Mouse (Mus musculus) left cerebral cortex, postnatal 36 days (tissue): ENCODE data around the gene Tdrd12. TPM values are rescaled to one million over a fixed set of nuclear protein-coding genes. Genes with fewer than 3 reads are reported as not detected.

ENCODE experiments used
- DNase-seq, 2 experiments: peaks; one replicate each; pipeline ENCODE4 v3.0.0; 2021 to 2022; ENCODE audit warnings: low spot score in 2 of 2, mixed read lengths in 1 of 2
- intact Hi-C: fragments of 180-260 bp; cut with DNase I; formaldehyde crosslinking; loops from one replicate; pipeline ENCODE4 v1.15.1; 2025
- total RNA-seq, 2 experiments: library from RNA; stranded (reverse); gene quantifications; 2 replicates each; pipeline ENCODE4 v1.2.3; 2021

The Tdrd12 gene
- total RNA-seq, 2 experiments from 2014 or later, result 0.29 to 0.94 TPM

- no peak for DNase-seq
- intact Hi-C loops, result no loop called here
These were observed 69.7 kb downstream of the Tdrd12 start for GRCm38 (mm10) chr7:35467856-35468255.

GRCm38 (mm10) chr7:35465027-35465426 lies 72.5 kb downstream of the Tdrd12 start:
- DNase-seq, result no peak
- intact Hi-C loops, result no loop called here

DNA sequence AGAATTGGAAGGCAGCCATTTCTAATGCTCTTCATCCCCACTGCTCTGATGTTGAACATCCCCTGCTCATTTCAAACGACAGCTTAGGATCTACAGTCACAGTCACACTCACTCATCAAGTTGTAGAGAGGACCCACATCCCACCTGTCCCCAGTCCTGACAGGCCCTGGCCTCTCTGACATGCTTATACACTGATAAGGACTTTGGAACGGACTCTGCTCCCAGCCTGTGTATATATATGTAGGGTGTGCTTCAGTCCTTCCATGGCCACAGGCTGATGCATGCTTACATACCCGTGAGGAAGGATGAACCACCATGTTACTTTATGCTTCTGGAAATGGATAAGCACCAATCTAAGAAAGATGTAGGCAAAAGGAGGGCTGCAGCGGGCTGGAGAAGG lies 76.6 kb downstream of the Tdrd12 start:
- no peak for DNase-seq
- intact Hi-C loops, result no loop called here

DNA sequence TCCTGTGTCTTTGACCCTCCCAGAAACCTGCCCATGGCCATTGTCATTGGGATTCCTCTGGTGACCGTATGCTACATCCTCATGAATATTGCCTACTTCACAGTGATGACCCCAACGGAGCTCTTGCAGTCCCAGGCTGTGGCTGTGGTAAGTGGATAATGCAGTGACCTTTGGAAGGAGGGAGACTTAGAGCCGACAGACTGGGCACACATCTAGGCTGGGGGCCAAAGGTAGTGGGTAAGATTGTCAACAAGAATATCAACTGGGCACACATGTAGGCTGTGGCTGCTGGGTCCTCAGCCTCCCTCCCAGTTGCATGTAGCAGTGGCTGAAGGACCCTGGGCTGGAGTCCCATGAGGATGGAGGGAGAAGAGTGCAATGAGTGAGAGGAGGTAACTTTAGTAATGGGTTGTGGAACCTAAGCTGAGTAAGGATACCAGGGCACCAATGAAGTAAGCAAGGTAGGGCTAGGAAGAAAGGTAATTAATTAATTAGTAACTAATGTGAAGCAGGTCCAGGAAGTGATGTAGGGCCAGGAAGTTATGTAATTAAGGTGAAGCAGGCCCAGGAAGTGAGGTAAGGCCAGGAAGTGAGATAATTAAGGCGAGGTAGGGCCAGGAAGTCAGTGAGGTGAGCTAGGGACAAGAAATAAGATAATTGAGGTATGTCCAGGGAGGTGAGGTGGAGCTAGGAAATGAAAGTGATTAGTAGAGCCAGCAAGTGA lies 81.3 kb downstream of the Tdrd12 start:
- intact Hi-C loops, result no loop called here
- DNase-seq, result no peak

DNA sequence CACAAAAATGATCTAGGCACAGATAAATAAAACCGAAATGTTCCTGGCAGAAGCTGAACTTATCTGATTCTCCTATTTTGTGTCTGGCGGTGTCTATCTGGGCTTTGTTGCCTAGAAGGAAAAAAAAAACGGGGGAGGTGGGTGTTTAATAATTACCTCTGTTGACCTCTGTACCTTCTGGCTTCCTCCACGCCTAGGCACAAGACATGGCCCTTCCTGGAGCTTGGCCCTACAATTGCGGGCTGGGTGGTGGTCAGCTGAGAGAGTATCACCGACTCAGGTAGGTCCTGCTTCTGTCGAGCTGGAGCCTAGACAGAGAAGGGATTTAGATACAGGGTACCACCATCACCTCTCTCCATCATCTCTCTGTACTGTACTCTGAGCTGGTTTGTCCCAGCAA lies 88.7 kb downstream of the Tdrd12 start:
- DNase-seq, result no peak

DNA sequence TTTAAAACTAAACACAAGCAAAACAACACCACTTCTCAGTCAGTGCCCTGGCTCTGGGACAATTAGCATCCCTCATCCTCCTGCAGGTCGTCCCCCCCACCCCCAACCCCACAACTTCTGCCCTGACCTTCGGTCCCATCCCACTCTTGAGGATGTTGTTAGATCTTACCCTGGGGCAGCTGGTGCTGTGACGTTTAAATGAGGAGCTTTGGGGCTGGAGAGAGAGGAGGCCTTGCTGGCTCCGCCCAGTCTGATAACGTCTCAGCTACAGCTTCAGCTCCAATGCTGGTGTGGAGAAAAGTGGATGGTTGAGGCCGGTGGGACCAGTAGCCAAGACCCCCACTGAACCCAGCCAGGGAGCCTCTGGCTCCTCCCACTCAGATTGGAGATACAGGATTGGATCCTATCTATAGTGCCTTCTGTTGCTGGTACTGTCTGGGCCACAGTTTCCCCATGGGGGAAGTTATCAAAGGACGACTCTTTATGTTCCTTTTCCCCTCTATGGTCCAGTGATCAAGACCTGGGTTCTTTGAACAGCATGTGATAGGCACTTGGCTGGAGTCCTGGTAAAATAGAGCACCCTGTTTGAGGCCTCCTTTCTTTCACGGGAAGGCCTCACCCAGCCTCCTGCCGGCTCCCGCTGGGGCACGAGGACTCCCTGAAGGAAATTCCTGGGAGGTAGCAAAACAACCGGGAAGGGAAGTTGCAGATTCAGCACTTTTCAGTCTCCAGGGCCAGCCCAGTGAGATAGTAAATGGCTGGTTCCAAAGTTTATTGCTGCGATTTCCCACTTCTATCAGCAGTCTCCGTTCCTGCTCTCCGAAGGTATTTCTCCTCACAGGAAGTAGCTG lies 89.3 kb downstream of the Tdrd12 start, which contains the start of gene Slc7a9:
Gene Slc7a9 (plus strand): TSS at position 801 of the 851 bp plus-strand sequence.
- no peak for DNase-seq
- intact Hi-C loops, result no loop called here

More for the DNA sequence above, 88.7 kb downstream of the Tdrd12 start:
- intact Hi-C loops, result no loop called here

- intact Hi-C loops, result no loop called here
- DNase-seq, result no peak
These were observed 90.0 kb downstream of the Tdrd12 start for GRCm38 (mm10) chr7:35447501-35447900.

DNA sequence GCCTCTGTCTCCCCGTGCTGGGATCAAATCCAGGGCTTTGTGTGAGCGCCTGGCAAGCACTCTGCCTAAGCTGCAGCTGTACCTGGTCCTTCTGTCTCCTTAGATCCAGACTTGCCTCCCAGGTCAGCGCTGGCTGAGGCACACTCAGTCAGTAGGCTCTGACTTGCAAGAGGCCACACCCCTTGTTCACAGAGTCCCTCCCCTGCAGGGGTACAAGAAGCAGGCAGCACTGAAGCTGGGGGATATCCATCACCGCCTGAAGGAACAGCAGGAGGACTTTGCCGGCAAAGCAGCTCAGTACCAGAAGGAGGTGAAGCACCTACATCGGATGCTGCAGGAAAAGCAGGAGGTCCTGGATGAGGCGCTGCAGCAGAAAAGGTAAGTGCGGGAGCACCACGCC lies 102.3 kb downstream of the Tdrd12 start:
- DNase-seq, result no peak
- intact Hi-C loops, result no loop called here

DNA sequence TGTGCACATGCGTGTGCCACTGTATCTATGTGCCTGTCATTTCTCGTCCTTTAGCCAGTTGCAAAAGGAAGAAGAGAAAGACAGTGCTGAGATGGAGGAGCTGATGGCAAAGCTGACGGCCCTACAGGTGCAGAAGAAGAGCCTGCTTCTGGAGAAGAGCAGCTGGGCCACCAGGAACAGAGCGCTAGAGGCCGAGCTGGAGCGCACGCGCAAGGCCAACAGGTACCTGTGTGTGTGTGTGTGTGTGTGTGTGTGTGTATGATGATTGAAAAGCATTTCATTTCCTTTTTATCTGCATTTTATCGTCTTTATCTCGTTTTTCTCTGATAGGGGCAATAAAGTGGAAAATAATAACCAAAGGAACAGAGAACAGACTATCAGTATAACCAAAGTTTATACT lies 109.4 kb downstream of the Tdrd12 start:
- intact Hi-C loops, result no loop called here
- DNase-seq, result no peak

DNA sequence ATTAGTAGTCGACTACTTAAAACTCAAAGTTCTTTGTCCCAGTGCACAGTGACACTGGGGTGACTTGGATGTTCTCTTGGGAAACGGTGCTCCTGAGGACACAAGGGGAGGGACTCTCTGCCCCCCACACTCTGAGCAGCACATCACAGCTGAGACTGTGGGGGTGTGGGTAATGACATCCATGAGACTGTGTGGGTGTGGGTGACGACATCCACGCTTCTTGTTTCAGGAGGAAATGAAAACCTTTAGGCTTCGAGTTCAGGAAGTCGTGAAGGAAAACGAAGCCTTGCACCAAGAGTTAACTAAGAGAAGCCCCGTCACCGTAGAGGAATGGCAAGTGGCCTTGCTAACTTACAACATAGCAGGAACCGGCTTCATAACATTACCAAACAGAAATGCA lies 114.5 kb downstream of the Tdrd12 start:
- no peak for DNase-seq
- intact Hi-C loops, result no loop called here

Other genes starting within 250 kb of the Tdrd12 start
- 10 to 100 TPM; 22.2 to 28.9 TPM for gene Gpatch1, start 219.3 kb downstream of the Tdrd12 start, total RNA-seq
- 1 to 10 TPM; 4.8 to 5.1 TPM for gene Rhpn2, start 203.6 kb downstream of the Tdrd12 start, total RNA-seq
- gene Faap24, start 140.9 kb downstream of the Tdrd12 start, total RNA-seq, result 1 to 10 TPM; 5.5 to 7.4 TPM
- gene Cep89, start 140.7 kb downstream of the Tdrd12 start, total RNA-seq, result 10 to 100 TPM; 13.0 to 21.6 TPM
- gene Slc7a9, start 88.9 kb downstream of the Tdrd12 start, total RNA-seq, result not detected
- gene Nudt19, start 18.6 kb upstream of the Tdrd12 start, total RNA-seq, result 10 to 100 TPM; 58.8 to 77.6 TPM
- gene Rgs9bp, start 47.8 kb upstream of the Tdrd12 start, total RNA-seq, result under 1 TPM; 0.57 TPM
- gene Ankrd27, start 48.5 kb upstream of the Tdrd12 start, total RNA-seq, result 10 to 100 TPM; 40.6 to 43.9 TPM
- 10 to 100 TPM; 69.4 to 71.6 TPM for gene Pdcd5, start 109.8 kb upstream of the Tdrd12 start, total RNA-seq
- gene Dpy19l3, start 216.7 kb upstream of the Tdrd12 start, total RNA-seq, result 10 to 100 TPM; 56.6 to 79.9 TPM